Mouse (Mus musculus): ENCODE measurements around the gene Ift81. TPM values are rescaled to one million over a fixed set of nuclear protein-coding genes. Genes with fewer than 3 reads are reported as not detected.
A peak's percentile ranks its signal among the peaks of the same experiment; 100 is the strongest.

The Ift81 gene
- total RNA-seq, 2 experiments from 2014 or later: 34.5 to 37.4 TPM

GRCm38 (mm10) chr5:122501101-122502076 lies 112.9 kb downstream of the Ift81 start:
- DNase-seq (ENCODE audit: extremely low spot score in 1 of 2, low spot score in 1 of 2): peak; percentile 38 to 46

GRCm38 (mm10) chr5:122500563-122500962 lies 113.8 kb downstream of the Ift81 start:
- no peak for DNase-seq (ENCODE audit: extremely low spot score in 1 of 2, low spot score in 1 of 2)

Other genes with a start within 250 kb of the Ift81 start
- 10 to 100 TPM; 26.4 to 28.2 TPM for gene Gpn3, start 242.6 kb downstream of the Ift81 start, total RNA-seq (2021)
- 10 to 100 TPM; 73.8 to 78.8 TPM for gene Fam216a, start 242.2 kb downstream of the Ift81 start, total RNA-seq (2021)
- gene Arpc3, start 222.6 kb downstream of the Ift81 start, total RNA-seq (2021): 100 to 1,000 TPM; 285 to 290 TPM
- gene Anapc7, start 192.8 kb downstream of the Ift81 start, total RNA-seq (2021): 10 to 100 TPM; 27.6 to 28.1 TPM
- 100 to 1,000 TPM; 629 to 650 TPM for gene Atp2a2, start 112.3 kb downstream of the Ift81 start, total RNA-seq (2021)
- 10 to 100 TPM in 1 of 2 experiments, 1 to 10 TPM in 1; 7.0 to 10.8 TPM for gene P2rx7, start 29.4 kb upstream of the Ift81 start, total RNA-seq (2021)
- 10 to 100 TPM; 11.4 to 15.0 TPM for gene P2rx4, start 93.0 kb upstream of the Ift81 start, total RNA-seq (2021)
- gene Camkk2, start 164.9 kb upstream of the Ift81 start, total RNA-seq (2021): 100 to 1,000 TPM; 110 to 127 TPM
- 100 to 1,000 TPM; 198 to 200 TPM for gene Anapc5, start 206.8 kb upstream of the Ift81 start, total RNA-seq (2021)
- 10 to 100 TPM; 58.0 TPM for gene Rnf34, start 235.5 kb upstream of the Ift81 start, total RNA-seq (2021)